Mouse (Mus musculus) cerebellum, adult 8-10 months (tissue): ENCODE measurements around the gene Fam241b.
A peak's percentile ranks its signal among the peaks of the same experiment; 100 is the strongest.
"Not testable (repeated sequence)": the region's sequence is repeated elsewhere in the genome, so short reads cannot be mapped to it uniquely, and the experiment has no call there.

Source experiments
- DNase-seq: peaks from one replicate; pipeline ENCODE4 v3.0.0; 2022

Fam241b gene

GRCm38 (mm10) chr10:62128316-62128951 is 15.3 kb downstream of the Fam241b start:
- no peak for DNase-seq

GRCm38 (mm10) chr10:62127711-62128231 is 15.9 kb downstream of the Fam241b start:
- DNase-seq, result no peak

DNA sequence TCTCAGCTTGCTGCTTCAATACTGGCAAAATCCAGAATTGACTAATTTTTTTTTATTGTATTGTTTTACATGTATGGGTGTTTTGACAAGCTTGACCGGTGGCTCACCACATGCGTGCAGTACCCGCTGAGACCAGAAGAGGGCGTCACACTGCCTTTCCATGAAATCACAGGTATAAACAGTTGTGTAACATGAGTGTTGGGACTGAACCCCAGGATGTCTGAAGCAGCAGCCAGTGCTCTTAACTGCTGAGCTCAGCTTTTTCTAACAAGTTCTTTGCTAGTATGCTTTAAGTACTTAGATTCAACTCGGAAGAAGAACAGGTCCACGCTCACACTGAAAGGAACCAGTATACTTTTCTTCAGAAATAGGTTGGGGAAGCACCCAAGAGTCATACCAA is 16.6 kb downstream of the Fam241b start:
- no peak for DNase-seq

- no peak for DNase-seq
Observed at GRCm38 (mm10) chr10:62113865-62114647, 29.7 kb downstream of the Fam241b start.

DNA sequence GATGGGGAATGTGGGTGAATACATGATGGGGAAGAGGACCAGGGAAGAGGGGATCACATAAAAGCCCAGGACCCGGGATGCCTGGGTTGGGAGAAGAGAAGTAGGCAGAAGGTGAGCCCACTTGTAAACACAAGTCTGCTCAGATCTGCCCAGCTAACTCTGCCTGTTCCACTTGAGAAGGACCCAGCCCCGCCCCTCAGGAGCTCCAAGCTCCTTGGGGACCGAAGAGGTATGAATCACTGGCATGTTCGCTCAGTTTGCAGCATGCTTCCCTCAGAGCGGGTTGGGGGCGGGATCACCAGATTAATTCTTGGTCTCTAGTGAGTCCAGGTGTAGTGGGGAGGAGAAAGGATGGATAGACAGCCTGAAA is 32.5 kb downstream of the Fam241b start:
- no peak for DNase-seq

DNA sequence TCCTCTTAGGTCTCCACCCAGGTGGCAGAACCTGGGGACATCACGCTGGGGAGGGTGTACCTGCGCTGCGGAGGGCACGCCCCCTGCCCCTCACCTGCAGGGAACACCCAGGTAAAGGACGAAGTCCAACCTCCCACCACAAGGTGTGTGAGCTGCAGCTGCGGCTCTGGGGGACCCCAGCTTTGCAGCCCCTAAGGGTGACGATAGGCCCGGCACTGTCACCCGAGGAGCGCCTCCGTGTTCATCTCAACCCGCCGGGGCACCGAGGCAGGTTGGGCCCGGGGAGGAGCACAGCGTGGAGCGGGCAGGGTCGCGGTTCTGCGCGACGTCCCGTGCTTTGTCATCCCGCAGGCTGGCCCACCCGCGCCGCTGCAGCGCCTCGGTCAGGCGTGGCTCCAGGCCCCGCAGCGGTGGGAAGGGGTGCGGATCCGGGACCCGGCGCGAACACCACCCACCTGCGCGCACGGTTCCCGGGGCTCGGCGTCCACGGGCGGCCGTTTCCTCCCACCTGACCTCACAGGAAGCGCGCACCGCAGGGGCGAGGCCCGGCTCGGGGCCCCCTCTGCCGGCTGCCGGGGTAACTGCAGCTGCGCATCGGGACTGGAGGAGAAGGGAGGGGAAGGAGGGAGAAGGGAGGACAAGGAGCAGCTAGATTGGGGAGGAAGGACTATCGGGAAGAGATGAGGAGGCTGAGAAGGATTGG is 33.1 kb downstream of the Fam241b start:
- DNase-seq, result peak; percentile 96

DNA sequence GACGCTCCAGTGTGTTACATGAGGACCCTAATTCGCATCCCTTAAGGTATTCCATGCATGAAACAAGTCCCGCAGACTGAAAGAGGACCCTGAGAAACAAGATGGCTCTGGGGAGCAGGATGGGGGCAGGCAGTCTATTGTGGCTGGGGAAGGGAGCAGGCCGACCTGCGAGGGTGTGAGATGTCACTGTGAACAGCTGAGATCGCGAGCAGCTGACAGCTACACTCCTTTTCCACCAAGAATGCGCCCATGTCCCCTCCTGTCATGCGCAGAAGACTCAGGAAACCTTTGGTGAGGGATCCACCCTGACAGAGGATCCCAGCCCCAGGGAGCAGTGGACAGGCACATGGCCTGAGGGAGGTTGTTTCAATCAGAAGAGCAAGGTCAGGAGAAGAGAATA is 36.7 kb downstream of the Fam241b start:
- no peak for DNase-seq

- peak; percentile 78 for DNase-seq
Observed at GRCm38 (mm10) chr10:62104835-62105576, 38.7 kb downstream of the Fam241b start.

DNA sequence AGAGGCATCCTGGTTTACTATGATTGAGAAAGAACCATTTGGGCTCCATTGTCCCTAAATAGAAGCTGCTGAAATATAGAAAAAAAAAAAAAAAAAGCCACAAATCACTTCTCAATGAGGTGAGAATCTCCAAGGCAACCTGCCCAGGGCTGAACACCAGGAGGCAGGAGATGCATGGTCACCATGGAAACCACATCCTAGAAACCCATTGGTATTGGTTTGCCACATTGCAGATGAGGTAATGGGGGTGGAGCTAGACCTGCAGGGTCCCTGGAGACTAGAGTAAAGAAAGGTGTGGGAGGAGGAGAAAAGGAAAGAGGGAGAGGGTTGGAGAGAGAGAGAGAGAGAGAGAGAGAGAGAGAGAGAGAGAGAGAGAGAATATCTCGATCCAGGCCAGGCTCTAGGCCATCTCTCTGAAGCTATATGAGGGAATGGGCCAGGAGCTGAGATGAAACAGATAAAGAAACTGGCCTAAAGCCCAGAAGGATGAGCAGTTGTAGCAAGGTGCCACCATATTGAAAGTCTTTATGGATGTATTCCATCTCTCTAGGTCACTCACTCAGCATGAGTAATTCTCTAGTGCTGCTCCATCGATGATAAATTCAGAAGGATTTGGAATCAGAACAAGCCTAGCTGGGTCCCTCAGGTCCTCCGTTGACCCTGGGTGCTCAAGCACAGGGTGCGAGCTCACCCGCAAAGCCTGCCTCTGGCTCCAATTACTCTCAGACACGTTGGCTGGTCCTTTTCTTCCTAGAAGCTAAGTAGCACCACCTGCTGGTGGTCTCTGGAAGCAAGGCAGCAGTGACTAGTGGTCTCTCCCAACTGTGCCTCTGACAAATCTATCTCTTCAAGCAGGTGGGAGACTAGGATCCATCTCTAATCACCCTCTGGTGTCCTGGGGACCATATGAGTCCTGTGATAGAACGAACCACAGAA is 41.9 kb downstream of the Fam241b start:
- peak; percentile 81 for DNase-seq

GRCm38 (mm10) chr10:62099749-62100403 is 43.8 kb downstream of the Fam241b start:
- DNase-seq, result no peak

- no peak for DNase-seq
Observed at GRCm38 (mm10) chr10:62094401-62094800, 49.3 kb downstream of the Fam241b start.

DNA sequence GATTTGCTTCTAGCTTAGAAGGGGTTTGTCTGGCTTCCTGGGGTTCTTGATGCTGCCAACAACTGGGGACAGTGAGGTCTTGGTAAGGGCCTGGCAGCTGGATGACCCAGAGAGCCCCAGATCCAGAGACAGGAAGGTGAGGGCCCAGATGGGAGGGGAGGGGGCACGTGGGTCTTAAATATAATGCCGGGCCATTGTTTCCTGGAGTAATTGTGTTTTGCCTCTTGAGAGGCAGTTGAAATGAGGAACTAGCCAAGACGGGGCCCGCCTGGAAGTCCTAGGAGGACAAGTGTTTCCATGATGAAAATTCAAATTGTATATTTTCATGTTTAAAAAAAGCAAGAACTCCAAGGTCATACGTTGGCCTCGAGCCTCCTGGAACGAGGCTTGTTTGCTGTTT is 49.8 kb downstream of the Fam241b start:
- no peak for DNase-seq

DNA sequence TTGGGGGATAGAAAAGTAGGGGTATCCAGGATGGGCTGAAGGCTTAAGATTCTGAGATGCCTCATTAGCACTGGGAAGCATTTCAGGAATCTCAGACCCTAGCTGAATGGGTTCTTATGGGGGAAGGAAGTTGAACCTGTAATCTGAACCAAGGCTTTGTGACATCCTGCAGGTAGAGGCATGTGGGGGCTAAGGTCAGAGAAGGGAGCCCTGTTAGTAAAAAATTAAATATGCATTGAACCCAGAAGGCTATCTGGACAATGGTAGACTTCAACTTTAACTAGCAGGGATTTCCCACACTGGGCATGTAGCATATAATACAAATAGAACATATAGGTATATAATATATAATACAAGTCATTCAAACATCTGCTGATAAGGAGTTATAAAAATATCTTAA is 54.2 kb downstream of the Fam241b start:
- DNase-seq, result no peak

DNA sequence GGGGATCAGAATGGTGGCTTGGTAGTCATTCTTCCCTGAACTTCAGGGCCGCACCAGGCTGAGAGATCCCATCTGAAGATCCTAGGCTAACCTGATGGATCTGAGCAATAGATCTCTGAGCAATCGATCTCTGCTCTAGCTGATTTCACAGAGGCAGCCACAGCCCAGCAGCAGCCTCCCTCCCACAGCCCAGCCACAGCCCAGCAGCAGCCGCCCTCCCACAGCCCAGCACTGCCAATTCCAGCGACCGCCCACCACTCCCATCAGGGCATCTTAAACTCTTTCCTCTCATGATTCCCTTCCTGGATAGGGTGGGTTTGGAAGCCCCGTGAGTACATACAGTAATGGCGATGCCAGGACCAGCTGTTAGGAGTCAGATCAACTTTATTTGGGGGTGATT is 54.6 kb downstream of the Fam241b start:
- no peak for DNase-seq

DNA sequence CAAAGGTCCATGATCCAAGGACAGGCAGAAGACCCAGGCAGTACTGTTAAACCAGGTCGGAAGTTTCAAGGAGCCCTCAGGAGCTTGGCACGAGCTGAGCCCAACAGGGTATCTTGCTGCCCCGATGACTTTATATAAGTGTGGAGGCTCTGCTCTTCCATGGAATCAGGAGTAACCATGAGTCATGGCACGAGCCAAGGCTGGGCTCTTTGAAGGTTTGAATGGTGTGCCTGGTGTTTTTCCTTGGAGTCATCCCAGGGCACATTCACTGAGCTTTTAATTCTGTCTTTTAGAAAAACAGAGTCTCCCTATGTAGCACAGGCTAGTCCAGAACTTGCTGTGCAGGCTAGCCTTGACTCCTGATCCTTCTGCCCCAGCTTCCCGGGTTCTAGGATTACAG is 55.3 kb downstream of the Fam241b start:
- DNase-seq, result no peak

GRCm38 (mm10) chr10:62086826-62087225 is 56.9 kb downstream of the Fam241b start:
- DNase-seq, result no peak

GRCm38 (mm10) chr10:62086044-62086443 is 57.7 kb downstream of the Fam241b start:
- no peak for DNase-seq

- no peak for DNase-seq
Observed at GRCm38 (mm10) chr10:62076248-62077134, 67.2 kb downstream of the Fam241b start.

DNA sequence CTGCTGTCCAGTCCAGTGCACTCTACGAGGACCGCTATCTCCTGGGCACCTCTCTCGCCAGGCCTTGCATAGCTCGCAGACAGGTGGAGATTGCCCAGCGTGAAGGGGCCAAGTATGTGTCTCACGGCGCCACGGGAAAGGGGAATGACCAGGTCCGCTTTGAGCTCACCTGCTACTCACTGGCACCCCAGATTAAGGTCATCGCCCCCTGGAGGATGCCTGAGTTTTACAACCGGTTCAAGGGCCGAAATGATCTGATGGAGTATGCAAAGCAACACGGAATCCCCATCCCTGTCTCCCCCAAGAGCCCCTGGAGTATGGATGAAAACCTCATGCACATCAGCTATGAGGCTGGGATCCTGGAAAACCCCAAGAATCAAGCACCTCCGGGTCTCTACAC is 72.4 kb downstream of the Fam241b start:
- not testable (repeated sequence) for DNase-seq

- no peak for DNase-seq
Observed at GRCm38 (mm10) chr10:62070636-62071035, 73.1 kb downstream of the Fam241b start.
